Mouse (Mus musculus): ENCODE results near the gene Mapk7.

The Mapk7 gene

DNA sequence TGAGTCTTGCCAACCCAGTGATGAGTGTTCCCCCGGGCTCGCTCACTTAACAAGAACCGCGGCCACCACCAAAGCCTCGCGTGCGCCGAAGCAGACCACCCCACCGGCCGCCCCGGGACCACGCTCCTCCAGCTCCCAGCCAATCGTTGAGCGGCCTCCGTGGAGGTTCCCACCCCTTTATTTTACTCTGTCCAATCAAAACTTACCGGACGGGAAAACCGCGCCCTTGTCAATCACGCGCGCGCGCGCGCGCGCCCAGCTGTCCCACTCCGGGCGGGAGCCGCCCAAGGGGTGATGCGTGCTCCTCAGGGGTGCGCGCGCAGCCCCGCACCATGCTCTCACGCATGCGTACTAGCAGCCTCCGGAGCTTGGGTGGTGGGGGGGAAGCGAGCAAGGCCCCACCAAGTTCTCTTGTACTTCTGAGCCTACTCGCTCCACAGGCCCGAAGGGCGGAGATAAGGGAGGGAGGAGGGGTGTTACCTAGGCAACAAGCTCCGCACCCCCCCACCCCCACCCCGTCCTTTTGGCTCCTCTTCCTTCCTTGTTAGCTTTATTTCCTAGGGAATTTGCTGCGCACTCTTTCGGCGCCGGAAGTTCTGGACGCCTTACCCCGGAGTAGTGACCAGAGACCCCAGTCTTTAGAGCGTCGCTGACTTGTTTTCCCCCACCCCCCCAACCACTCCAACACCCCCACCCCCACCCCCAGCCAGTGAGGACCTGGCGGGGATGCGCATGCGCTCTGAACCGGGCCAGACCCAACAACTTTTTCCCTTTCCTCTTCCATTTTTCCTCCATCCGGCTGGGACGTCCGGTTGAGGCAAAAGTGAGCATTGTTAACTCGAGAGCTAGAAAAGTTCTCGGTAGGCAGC is at the start of gene Mapk7:
Gene Mapk7 (minus strand): TSS at position 278 of the 869 bp plus-strand sequence.
- DNase-seq (ENCODE audit: low spot score in 2 of 2): peak; percentile 94 to 99

DNA sequence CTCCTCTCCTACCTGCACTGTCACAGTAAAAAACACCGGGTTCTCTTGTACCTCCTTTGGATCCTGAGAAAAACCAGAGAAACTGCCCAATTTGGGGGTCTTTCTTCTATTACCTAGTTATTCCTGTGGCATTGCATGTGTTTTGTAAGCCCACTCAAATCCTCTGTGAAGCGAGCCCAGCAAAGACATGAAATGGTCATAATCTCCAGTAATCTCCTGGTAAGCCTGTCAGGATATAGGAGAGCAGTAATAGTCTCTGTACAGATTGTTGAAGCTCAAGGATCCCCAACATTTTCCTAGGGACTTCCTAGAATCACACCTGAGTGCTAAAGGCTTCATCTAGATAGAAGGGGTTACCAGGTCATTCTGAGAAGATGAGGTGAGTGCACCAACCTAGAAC is 46.9 kb upstream of the Mapk7 start:
- DNase-seq (ENCODE audit: low spot score in 2 of 2): no peak

DNA sequence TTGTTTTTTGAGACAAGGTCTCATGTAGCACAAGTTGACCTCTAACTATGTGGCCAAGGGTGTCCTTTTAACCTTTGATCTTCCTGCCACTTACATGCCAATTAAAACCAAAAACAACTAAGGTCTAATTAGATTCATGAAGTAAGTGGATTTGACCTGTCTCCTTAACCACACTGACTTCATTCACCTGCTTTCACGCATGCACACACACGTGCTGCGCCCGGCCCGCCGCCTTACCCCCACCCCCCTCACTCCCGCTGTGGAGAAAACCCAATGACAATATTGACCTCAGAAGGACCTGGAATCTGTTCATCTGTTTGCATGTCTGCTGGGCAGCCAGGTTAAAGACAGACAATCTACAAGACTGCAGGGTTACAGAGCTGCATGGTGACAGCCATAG is 46.4 kb upstream of the Mapk7 start:
- DNase-seq (ENCODE audit: low spot score in 2 of 2): no peak

DNA sequence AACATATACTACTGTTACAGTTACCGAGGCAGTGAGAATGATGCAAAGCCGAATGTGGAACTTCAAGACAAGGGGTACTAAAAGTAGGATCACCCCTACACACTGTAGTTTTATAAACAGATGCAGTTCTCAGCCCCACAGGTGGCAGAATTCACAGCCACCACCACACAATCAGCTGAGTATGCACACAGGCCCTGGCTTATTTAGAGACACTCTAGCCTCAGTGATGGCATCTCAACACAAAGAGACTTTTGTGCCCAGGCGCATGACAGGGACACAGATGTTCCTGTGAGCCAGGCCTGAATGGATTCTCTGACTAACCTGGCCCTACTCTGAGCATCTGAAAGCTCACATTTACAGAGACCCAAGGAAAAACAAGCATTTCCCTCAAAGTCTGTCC is 43.2 kb upstream of the Mapk7 start:
- DNase-seq (ENCODE audit: low spot score in 2 of 2): no peak

DNA sequence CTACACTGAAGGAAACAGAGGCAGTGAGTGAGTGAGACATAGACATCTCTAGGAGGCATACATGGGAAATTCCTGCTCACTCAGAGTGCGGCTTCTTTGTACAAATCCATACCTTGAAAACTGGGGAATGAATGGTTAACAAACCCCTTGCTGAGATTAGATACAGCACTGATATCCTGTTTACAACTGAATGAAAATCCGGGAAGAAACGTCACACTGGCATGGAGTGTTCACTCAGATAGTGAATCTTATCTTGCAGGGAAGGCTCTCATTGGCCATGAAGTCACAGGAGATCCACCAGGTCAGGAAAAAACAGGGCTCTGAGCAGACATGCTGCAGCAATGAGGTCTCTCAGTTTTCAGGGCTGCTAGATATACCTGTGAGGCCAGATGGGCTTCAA is 42.7 kb upstream of the Mapk7 start:
- DNase-seq (ENCODE audit: low spot score in 2 of 2): no peak

DNA sequence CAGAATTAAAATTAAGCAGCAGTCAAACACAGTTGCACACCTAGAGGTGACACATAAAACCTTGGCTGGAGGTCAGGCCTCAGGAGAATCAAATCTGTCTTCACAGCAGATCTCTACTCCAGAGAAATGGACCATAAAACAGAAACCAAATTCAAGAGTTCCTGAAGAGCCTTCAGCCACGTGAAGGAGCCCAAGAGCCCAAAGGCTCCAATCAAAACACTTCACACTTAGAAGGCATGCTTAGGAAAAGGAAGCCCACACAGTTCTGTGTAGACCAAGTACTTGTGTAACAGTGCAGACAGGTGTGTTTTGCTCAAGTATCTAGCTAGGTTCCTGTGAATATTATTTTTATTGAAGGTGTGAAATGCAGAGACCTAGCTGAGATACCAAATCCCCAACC is 41.3 kb upstream of the Mapk7 start:
- DNase-seq (ENCODE audit: low spot score in 2 of 2): no peak

DNA sequence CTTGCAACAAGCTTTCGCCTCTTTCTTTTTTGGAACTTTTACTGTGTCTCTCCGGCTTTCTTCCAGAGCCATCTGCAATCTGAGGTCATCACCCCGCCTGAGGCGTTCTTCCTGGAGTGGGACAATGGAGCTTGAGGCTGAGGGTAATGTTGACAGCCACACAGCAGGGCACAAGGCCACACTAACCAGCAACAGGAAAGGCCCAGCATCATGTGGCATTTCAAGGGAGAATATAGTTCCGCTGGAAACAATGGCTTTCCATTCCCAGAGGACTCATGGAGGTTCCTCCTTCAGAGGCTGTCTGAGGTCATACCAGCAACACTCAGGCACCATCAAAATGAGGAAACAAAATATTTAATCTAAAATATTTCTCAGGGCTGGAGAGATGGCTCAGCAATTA is 39.4 kb upstream of the Mapk7 start:
- DNase-seq (ENCODE audit: low spot score in 2 of 2): no peak

DNA sequence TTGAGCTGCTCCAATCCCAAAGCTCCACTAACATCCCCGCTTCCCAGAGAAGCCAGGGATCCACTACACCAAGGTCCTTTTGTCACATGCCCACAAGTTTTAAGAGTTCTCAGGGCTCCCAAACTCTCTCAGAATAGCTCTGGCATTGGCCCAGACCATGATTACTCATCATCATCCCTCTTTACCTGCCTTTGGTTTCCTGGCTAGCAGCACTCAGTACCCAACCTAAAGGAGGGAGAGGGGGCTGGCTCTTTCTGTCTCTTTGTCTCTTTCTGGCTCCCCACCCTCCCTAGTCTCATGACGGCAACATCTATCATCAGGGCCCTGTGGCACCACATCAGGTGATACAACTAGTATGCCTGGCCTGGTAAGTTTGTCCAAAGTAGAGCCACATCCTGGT is 38.6 kb upstream of the Mapk7 start:
- no peak for DNase-seq (ENCODE audit: low spot score in 2 of 2)

DNA sequence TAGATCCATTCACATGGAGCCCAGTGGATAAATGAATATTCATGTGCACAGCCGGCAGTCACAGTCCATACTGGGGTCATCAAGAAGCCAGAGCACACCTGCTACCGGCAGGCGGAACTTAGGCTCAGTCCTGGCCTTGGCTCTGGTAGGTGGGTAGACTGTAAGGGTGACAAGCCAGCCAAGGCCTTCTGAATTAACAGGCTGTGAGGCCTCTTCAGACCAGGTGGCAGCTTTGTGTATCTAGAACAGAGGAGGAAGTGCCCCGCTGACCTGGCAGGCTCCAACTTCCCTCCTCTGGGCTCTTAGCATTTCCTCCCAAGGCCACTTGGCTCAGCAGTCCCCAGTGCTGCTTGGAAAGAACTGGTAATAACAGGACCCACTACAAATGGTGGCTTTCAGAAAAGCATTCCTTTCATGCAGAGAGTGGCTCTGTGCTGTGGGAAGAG is 35.1 kb upstream of the Mapk7 start:
- no peak for DNase-seq (ENCODE audit: low spot score in 2 of 2)

DNA sequence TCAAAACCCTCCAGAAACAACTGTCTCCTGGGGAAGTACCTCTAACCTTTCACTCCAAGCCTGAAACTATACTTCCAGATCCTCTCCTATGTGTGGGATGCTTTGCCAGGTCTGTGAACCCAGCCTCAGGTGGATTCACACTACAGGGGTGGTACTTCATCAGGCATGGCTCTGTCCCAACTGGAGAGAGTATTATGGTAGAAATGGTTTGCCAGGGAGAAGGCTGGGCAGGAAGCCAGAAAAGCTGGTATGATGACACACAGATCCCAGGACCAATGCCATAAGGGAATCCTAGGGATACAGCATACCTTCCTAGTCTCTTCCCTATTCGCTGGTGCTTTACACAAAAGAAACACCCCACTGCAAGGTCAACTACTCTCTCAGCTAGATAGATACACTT is 32.7 kb upstream of the Mapk7 start:
- DNase-seq (ENCODE audit: low spot score in 2 of 2): peak in 1 of 2 experiments; percentile 33

DNA sequence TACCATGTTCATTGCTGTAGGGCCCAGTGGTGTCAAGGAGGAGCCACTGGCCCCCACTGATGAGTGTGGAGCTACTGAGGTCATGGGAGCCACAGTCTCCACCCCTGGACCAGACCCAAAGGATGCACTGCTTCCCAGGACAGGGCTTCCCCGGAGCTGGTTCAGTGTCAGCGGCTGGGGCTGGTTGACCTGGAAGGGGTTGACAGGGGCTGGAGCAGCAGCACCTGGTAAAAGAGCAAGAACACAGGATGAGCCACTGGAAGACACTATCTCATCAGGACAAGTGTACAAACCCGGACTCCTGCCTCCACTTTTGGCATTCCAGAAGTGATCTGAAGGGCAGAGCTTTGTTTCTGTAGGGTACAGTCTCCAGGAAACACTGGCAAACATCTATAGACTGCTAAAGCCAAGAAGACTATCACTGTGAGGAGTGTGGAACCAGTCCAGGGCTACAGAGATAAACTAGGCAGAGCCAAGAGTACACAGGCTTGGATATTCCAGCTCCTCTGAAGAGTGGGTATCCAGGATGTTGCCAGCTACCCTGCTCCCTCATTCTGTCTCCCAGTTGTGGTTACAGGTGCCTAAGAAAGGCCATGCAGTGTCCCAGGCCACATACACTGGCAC is 25.4 kb upstream of the Mapk7 start:
- no peak for DNase-seq (ENCODE audit: low spot score in 2 of 2)

DNA sequence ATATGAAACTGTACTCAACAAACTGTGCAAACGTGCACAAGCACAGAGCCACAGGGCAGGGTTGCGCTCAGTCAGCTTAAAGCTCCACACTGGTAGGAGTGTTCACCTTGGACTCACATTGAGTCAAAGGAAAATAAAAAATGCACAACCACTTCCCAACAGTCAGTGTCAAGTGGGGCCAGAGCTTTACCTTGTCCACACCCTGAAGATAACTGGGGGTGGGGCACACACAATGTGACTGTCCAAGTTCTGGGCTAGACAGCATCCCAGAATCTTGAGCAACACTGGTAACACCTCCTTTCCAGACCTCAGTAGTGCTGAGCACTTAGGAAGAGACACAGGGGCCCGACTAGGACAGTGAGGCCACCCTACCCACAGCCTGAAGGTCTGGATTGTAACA is 24.7 kb upstream of the Mapk7 start:
- DNase-seq (ENCODE audit: low spot score in 2 of 2): no peak

DNA sequence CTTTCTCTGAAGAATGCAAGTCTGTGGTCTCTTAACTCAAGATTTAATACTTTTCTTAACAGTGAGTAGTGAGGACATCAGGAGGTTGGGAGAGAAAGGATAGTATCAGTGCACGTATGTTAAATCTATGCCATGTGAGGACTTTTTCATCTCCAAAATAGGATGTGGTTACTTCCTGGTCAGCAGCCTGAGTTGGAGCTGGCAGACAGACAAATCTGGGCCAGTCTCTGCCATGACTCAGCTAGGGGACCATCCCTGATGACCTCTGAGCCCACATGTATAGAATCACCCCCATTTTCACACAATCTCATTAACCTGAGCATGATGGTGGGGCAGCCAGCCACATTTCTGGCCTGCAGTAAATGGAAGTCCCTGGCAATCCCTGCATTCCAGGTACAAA is 23.8 kb upstream of the Mapk7 start:
- DNase-seq (ENCODE audit: low spot score in 2 of 2): no peak

DNA sequence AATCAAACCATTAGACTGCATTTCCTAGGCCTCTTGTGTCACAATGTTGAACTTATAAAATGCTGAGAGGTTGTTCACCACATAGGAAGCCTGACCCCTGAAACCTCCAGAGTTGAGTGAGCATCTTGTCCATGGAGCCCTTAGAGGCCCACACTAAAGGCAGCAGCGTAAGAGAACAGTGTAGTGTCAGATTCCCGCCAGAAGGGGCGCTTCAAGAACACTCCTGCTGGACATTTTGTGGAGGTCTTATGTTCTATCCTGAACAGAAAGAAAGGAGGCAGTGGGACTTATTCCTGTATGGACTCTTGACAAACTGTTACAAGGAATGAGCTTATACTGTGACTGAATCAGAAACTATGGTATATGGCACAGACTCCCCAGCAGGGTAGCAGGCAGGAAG is 20.7 kb upstream of the Mapk7 start:
- DNase-seq (ENCODE audit: low spot score in 2 of 2): peak in 1 of 2 experiments; percentile 43

DNA sequence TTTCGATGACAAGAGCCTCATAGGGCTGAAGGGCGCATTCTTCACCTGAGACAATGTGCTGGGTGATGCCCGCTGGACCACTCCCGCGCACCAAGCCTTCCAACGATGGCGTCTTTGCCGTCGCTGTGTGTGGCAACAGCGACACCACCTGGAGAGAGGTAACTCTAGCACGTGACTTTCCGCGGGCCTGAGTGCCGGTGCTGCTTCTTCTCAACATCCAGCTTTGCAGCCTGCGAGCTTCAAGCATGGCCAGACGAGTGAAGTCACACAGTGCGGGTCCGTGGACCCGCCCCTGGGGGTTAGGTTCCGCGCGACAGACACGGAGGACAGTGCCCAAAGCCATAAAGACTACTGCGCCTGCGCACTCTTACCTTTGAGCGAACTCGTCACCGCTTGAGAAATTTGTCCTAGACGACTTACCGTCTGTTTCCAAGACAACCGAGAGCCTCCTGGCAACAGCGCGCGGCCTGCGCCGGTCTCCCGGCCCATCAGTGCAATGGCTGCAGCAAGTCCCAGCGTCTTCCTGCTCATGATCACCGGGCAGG is 10.6 kb upstream of the Mapk7 start, which contains the start of gene B9d1:
Gene B9d1 (plus strand): TSS at position 432 of the 545 bp plus-strand sequence.
- DNase-seq (ENCODE audit: low spot score in 2 of 2): peak; percentile 94 to 96

DNA sequence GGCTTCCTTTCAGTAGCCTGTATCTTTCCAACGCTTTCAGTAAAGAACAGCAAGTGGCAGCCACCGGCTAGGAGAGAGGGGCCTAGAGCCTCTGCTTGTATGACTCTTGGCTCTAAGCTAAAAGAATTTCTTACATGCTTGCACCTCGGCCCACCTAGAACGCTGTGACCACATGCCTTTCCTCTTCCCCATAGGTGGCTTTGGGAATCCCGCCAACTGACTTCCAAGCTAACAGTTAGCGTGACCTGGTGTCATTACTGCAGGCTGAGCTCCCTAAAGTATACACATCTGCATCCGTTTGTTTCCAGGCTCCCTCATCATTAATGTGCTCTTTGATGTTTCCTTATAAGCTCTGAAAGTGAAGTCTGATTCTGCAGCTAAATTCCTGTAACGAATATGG is 9.7 kb upstream of the Mapk7 start:
- DNase-seq (ENCODE audit: low spot score in 2 of 2): no peak

DNA sequence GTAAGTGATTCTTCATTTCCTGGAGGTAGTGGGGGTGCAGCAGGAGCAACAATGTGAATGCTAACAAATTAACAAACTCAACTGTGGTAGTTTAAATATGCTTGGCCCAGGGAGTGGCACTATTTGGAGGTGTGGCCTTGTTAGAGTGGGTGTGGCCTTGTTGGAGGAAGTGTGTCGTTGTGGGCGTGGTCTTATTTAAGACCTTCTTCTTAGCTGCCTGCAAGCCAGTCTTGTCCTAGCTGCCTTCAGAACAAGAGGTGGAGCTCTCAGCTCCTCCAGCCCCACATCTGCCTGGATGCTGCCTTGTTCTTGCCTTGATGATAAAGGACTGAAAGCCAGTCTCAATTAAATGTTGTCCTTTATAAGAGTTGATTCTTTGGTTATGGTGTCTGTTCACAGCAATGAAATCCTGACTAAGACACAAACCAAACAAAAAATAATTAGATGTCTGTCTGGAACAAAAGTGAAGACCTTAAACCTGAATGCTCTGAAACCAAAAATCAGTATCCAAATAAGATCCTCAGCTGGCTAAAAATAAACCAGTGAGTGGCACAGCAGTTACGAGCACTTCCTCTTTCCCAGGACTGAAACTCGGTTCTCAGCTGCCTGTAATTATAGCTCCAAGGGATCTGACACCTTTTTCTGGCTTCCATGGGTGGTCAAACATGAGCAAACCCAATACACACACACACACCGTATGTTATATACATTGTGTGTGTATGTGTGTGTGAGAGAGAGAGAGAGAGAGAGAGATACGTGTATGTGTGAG is 4.7 kb upstream of the Mapk7 start:
- no peak for DNase-seq (ENCODE audit: low spot score in 2 of 2)

DNA sequence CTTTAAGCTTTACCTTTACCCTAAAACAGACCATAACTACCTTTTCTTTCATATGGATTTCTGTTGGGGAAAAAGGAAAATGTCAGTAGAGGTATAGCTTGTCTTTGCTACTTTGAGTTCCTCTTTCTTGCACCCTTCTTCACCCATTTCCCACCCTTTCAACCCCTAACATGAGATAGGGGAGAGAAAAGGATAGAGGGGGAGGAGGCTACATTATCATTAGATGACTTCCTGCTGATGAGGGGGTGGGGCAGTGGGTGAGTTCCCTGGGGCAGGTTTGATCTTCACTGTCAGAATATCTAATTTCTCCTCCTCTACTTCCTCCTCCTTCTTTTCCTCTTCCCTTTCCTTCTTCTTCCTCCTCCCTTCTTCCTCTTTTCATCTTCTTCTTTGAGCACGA is 3.3 kb upstream of the Mapk7 start:
- DNase-seq (ENCODE audit: low spot score in 2 of 2): no peak

DNA sequence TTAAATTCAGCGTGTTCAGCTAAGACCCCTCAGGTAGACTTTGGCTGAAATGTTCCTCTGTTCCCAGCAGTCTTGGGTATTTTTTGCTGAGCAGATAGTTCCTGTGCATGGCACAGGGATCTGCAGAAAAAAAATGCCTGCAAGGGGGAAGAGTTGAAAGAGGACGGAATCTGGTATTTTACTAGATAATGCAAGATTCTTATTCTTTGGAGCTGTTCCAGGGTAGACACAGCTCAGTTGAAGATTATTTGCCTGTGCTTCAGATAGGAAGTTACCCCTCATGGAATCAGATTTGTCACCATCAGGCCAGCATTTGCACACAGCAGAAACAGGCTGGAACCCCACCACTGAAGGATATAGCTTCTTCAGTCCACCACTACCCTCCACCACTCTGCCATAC is 1.3 kb upstream of the Mapk7 start:
- no peak for DNase-seq (ENCODE audit: low spot score in 2 of 2)

DNA sequence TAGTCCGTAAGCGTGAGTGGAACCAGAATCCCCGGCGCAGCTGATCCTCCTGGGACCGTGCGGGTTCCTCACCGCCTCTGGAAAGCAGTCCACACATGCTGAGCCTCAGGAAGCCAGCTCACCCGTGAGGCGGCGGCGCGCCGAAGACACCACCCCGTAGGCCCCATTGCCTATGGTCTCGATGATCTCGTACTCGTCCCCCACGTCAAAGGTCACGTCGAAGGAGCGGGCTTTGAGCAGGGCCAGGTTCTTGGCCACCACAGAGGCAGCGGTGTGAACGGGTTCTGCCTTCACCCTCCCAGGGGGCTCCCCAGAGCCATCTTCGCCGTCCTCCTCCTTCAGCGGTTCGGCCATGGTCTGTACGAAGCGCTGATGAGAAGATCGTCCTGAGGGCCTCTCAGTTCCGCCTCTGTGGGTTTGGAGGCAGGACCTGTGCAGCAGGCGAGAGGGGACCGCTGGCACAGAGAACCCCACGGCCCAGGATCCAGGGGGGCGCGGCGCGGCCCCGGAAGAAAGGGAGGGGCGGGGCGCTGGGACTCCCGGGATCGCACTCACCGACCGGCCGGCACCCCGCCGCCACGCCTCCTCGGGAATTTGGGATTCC is 579 bp downstream of the Mapk7 start:
- no peak for DNase-seq (ENCODE audit: low spot score in 2 of 2)

DNA sequence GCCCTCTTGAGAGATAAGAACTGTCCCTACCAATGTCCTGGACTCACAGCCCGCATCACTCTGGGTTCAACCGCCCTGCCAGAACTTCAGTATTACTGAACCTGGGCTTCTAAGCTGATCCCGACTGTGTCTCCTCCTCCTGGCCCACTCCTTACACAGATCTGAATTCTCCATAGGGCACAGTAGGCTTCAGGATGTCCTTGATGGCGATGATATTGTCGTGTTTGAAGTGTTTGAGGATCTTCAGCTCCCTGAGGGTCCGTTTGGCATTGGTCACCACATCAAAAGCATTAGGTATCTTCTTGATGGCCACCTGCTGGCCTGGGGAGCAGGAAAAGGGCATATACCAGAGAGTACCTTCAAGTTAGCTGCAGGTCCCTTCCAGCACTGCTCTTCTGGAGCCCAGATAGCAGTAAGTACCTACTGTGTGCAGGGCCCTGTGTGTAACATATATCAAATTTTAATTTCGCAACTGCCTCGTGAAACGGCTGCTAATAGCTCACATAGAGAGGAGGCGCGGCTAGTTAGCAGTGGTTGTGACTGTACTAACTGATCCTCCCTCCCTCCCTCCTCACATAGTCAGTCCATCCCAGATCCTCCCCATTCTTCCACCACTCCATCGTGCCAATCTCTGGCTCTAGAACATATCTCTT is 1.3 kb downstream of the Mapk7 start:
- no peak for DNase-seq (ENCODE audit: low spot score in 2 of 2)
